Mouse (Mus musculus): ENCODE measurements at regions not wholly inside any gene's neighbourhood (a gene's known extent, or its start where the extent isn't known, plus 50 kb on each side); places are given as distances from the start of the nearest gene placed in this dataset.

DNA sequence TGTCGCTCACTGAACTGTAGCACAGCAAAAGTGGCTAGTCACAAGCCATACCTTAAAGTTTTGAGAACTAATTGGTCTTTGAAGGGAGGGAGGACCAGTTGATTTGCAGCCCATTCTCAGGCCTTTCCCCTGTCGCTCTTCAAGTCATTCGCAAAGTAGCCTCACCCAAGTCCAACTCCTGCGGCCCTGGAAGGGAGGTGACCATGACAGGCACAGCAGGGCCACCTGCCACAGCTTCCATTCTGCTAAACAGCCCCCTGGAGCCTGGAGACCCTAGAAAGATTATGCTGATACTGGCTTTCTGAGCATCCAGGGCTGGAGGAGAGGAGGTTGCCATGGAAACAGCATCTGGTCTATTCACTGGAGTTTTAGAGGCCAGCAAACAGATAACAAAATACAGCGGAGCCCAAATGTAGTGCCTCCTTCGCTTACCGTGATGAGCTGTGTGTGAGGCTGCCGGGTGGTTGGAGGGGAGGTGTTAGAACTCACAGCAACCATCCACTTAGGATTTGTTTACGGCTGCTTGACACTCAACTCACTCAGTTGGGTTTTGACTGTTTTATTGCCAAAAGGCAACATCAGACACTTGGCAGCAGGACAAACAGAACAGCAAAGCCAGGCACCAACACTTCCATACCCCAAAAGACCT, 111.3 kb upstream of the Ppp1r26 start:
- TF ChIP-seq GATA1 (IDR thresholded peaks at IDR 0.05; ENCODE audit: low read length): no peak
- TF ChIP-seq TAL1 (IDR thresholded peaks at IDR 0.05; ENCODE audit: low read length): no peak
